Mouse (Mus musculus) liver, adult 2 months (tissue): ENCODE data around the gene Dpp8. TPM values are rescaled to one million over a fixed set of nuclear protein-coding genes. Genes with fewer than 3 reads are reported as not detected.

Experiments used
- DNase-seq: peaks from one replicate; pipeline ENCODE4 v3.0.0-alpha.2; 2011; ENCODE audit warnings: low read depth, low spot score; ENCODE audit errors: extremely low read depth
- H3K27ac ChIP-seq: fragments of 200-500 bp; replicated peaks from 2 replicates; pipeline ENCODE4 v1.5.1; 2012; ENCODE audit warnings: low read depth, mild to moderate bottlenecking, control low read depth, inconsistent platforms, low read length; ENCODE audit not compliant: insufficient read depth
- H3K27me3 ChIP-seq: fragments of 200-500 bp; 2 replicates; pipeline ENCODE4 v1.6.1; 2012; ENCODE audit warnings: mild to moderate bottlenecking, moderate library complexity, low read length, inconsistent platforms; ENCODE audit not compliant: control insufficient read depth, insufficient read depth
- H3K36me3 ChIP-seq: fragments of 200-500 bp; 2 replicates; pipeline ENCODE4 v1.6.1; 2012; ENCODE audit warnings: low read length, inconsistent platforms; ENCODE audit not compliant: control insufficient read depth, insufficient read depth
- H3K4me1 ChIP-seq: fragments of 200-500 bp; 2 replicates; pipeline ENCODE4 v1.6.1; 2011; ENCODE audit warnings: low read length; ENCODE audit not compliant: control insufficient read depth, insufficient read depth
- H3K4me3 ChIP-seq: fragments of 200-500 bp; 2 replicates; pipeline ENCODE4 v1.5.1; 2011; ENCODE audit warnings: low read depth, mild to moderate bottlenecking, control low read depth, low read length, moderate library complexity; ENCODE audit not compliant: insufficient read depth
- H3K79me2 ChIP-seq: fragments of 200-500 bp; 2 replicates; pipeline ENCODE4 v1.6.1; 2012; ENCODE audit warnings: inconsistent platforms, mild to moderate bottlenecking, low read length, moderate library complexity; ENCODE audit not compliant: control insufficient read depth, insufficient read depth
- H3K9ac ChIP-seq: fragments of 200-500 bp; 2 replicates; pipeline ENCODE4 v1.6.1; 2012; ENCODE audit warnings: low read depth, mild to moderate bottlenecking, control low read depth, inconsistent platforms, low read length
- CTCF ChIP-seq: fragments of 200-500 bp; IDR thresholded peaks from 2 replicates; pipeline ENCODE4 v1.5.1; 2011; ENCODE audit warnings: low read depth, low read length, control low read depth
- POLR2A ChIP-seq: fragments of 200-500 bp; IDR thresholded peaks from 2 replicates; pipeline ENCODE4 v1.6.1; 2011; ENCODE audit warnings: low read length, control low read depth; ENCODE audit not compliant: insufficient read depth; ENCODE audit errors: extremely low read depth
- WGBS: fragments of 180-500 bp; shearing (Covaris S2); methylation state at CpG from one replicate; pipeline ENCODE4 v1.1.7; 2018; 5-methylcytosine and 5-hydroxymethylcytosine counted together
- polyA plus RNA-seq: library from polyadenylated mRNA; depleted of rRNA; stranded (reverse); fragments of >200 nt; gene quantifications from 2 replicates; pipeline ENCODE4 v1.2.3, GENCODE M21; 2012
- total RNA-seq: library from RNA; depleted of rRNA; stranded (reverse); fragments of >200 nt; gene quantifications from 2 replicates; pipeline ENCODE4 v1.2.3, GENCODE M21; 2014

Gene Dpp8
- total and polyA plus RNA-seq, 2 experiments = 20.4 to 42.8 TPM

- no peak overlapping the region for H3K4me3 ChIP-seq
- DNase-seq = no peak
- 76% methylated on average over 1 of the region's 1 CpGs for WGBS
- H3K36me3 ChIP-seq = peaks cover 60% of the 10 kb centered on the region
- TF ChIP-seq CTCF (no peak), POLR2A (no peak)
- no peaks in the 10 kb centered on the region for H3K79me2 ChIP-seq
- no peaks in the 10 kb centered on the region for H3K27me3 ChIP-seq
- H3K4me1 ChIP-seq = peaks cover 8% of the 10 kb centered on the region; the same call in 1 of the 2 replicates
- H3K27ac ChIP-seq = no peak overlapping the region
- no peak overlapping the region for H3K9ac ChIP-seq
Measured at GRCm38 (mm10) chr9:65046993-65047392, 14.8 kb downstream of the Dpp8 start.

GRCm38 (mm10) chr9:65049422-65049821 is 17.2 kb downstream of the Dpp8 start:
- Histone ChIP-seq H3K9ac (no peak overlapping the region), H3K4me3 (no peak overlapping the region), H3K36me3 (peaks cover 66% of the 10 kb centered on the region), H3K27me3 (no peaks in the 10 kb centered on the region), H3K79me2 (no peaks in the 10 kb centered on the region), H3K27ac (no peak overlapping the region), H3K4me1 (peaks cover 8% of the 10 kb centered on the region; the same call in 1 of the 2 replicates)
- WGBS = 97% methylated on average over 5 of the region's 5 CpGs
- no peak for DNase-seq
- TF ChIP-seq POLR2A (no peak), CTCF (no peak)

- H3K36me3 ChIP-seq = peaks cover 65% of the 10 kb centered on the region
Measured at GRCm38 (mm10) chr9:65050981-65051380, 18.8 kb downstream of the Dpp8 start.

GRCm38 (mm10) chr9:65064251-65064650 is 32.0 kb downstream of the Dpp8 start:
- WGBS = 92% methylated on average over 7 of the region's 7 CpGs

More at GRCm38 (mm10) chr9:65050981-65051380, 18.8 kb downstream of the Dpp8 start:
- peaks cover 8% of the 10 kb centered on the region; the same call in 1 of the 2 replicates for H3K4me1 ChIP-seq
- no peak overlapping the region for H3K9ac ChIP-seq
- H3K4me3 ChIP-seq = no peak overlapping the region
- no peaks in the 10 kb centered on the region for H3K79me2 ChIP-seq
- no peak for TF ChIP-seq POLR2A
- TF ChIP-seq CTCF = no peak
- WGBS = 27% methylated on average over 3 of the region's 3 CpGs
- H3K27ac ChIP-seq = peak overlapping the region; percentile 89
- DNase-seq = peak; percentile 94
- H3K27me3 ChIP-seq = no peaks in the 10 kb centered on the region

GRCm38 (mm10) chr9:65070587-65070986 is 38.4 kb downstream of the Dpp8 start:
- 93% methylated on average over 3 of the region's 3 CpGs for WGBS

More at GRCm38 (mm10) chr9:65064251-65064650, 32.0 kb downstream of the Dpp8 start:
- Histone ChIP-seq H3K27me3 (no peaks in the 10 kb centered on the region), H3K4me3 (no peak overlapping the region), H3K36me3 (peaks cover 71% of the 10 kb centered on the region), H3K4me1 (no peaks in the 10 kb centered on the region), H3K27ac (no peak overlapping the region), H3K79me2 (no peaks in the 10 kb centered on the region), H3K9ac (no peak overlapping the region)
- no peak for DNase-seq
- TF ChIP-seq CTCF = no peak
- TF ChIP-seq POLR2A = no peak

GRCm38 (mm10) chr9:65073555-65073954 is 41.3 kb downstream of the Dpp8 start:
- H3K4me3 ChIP-seq = no peak overlapping the region
- no peak overlapping the region for H3K27ac ChIP-seq
- DNase-seq = no peak
- no peaks in the 10 kb centered on the region for H3K79me2 ChIP-seq
- H3K9ac ChIP-seq = no peak overlapping the region
- H3K4me1 ChIP-seq = no peaks in the 10 kb centered on the region
- H3K27me3 ChIP-seq = no peaks in the 10 kb centered on the region
- WGBS = 93% methylated on average over 9 of the region's 9 CpGs
- TF ChIP-seq POLR2A (no peak), CTCF (no peak)
- H3K36me3 ChIP-seq = peaks cover 50% of the 10 kb centered on the region

More at GRCm38 (mm10) chr9:65070587-65070986, 38.4 kb downstream of the Dpp8 start:
- Histone ChIP-seq H3K27me3 (no peaks in the 10 kb centered on the region), H3K27ac (no peak overlapping the region), H3K4me3 (no peak overlapping the region), H3K36me3 (peaks cover 56% of the 10 kb centered on the region), H3K4me1 (no peaks in the 10 kb centered on the region), H3K9ac (no peak overlapping the region), H3K79me2 (no peaks in the 10 kb centered on the region)
- TF ChIP-seq CTCF (no peak), POLR2A (no peak)
- no peak for DNase-seq
